Mouse (Mus musculus) hindbrain, embryonic 10.5 days (tissue): ENCODE results near the gene Gm47995. TPM values are rescaled to one million over a fixed set of nuclear protein-coding genes. Genes with fewer than 3 reads are reported as not detected.

Experiments used
- DNase-seq: peaks from one replicate; pipeline ENCODE4 v3.0.0-alpha.2; 2017; ENCODE audit warnings: low spot score
- H3K27ac ChIP-seq: fragments of 300-500 bp; sonication (generic); 2 replicates; pipeline ENCODE4 v1.5.1; 2016; ENCODE audit warnings: mild to moderate bottlenecking, moderate library complexity
- H3K27me3 ChIP-seq: fragments of 300-500 bp; sonication (generic); 2 replicates; pipeline ENCODE4 v1.6.1; 2016; ENCODE audit warnings: mild to moderate bottlenecking; ENCODE audit not compliant: poor library complexity, insufficient read depth, severe bottlenecking
- H3K36me3 ChIP-seq: fragments of 300-500 bp; sonication (generic); 2 replicates; pipeline ENCODE4 v1.6.1; 2016; ENCODE audit warnings: mild to moderate bottlenecking, moderate library complexity
- H3K4me1 ChIP-seq: fragments of 300-500 bp; sonication (generic); replicated peaks from 2 replicates; pipeline ENCODE4 v1.6.1; 2016; ENCODE audit warnings: mild to moderate bottlenecking
- H3K4me3 ChIP-seq: fragments of 300-500 bp; sonication (generic); 2 replicates; pipeline ENCODE4 v1.5.1; 2016; ENCODE audit warnings: mild to moderate bottlenecking, moderate library complexity
- H3K9me3 ChIP-seq: fragments of 300-500 bp; sonication (generic); 2 replicates; pipeline ENCODE4 v1.6.1; 2016; ENCODE audit warnings: mild to moderate bottlenecking, moderate library complexity
- WGBS: fragments of 180-500 bp; shearing (Covaris S2); methylation state at CpG from one replicate; pipeline ENCODE4 v1.1.7; 2016; 5-methylcytosine and 5-hydroxymethylcytosine counted together
- polyA plus RNA-seq: library from polyadenylated mRNA; unstranded; fragments of >200 nt; fragmentation: Nextera tagmentation; extraction: Ambion mirVana; gene quantifications from 2 replicates; pipeline ENCODE4 v1.2.1, GENCODE M21; 2016

The Gm47995 gene
- polyA plus RNA-seq, 1 experiment from 2014 or later, result 0.30 TPM

GRCm38 (mm10) chr1:151244761-151245160 is 46.5 kb downstream of the Gm47995 start:
- WGBS, result 93% methylated on average over 4 of the region's 4 CpGs
- Histone ChIP-seq H3K36me3 (0 out of 2 replicates have a peak, but pooled peaks cover 2% of the 10 kb centered on the region), H3K4me3 (no peak overlapping the region), H3K4me1 (no peaks in the 10 kb centered on the region), H3K27ac (no peak overlapping the region), H3K27me3 (no peaks in the 10 kb centered on the region), H3K9me3 (peaks cover 4% of the 10 kb centered on the region; the same call in 1 of the 2 replicates)
- no peak for DNase-seq

- 0 out of 2 replicates have a peak, but pooled peaks cover 2% of the 10 kb centered on the region for H3K36me3 ChIP-seq
- no peak overlapping the region for H3K4me3 ChIP-seq
- H3K9me3 ChIP-seq, result peaks cover 4% of the 10 kb centered on the region; the same call in 1 of the 2 replicates
- no peak overlapping the region for H3K27ac ChIP-seq
- DNase-seq, result no peak
- H3K4me1 ChIP-seq, result no peaks in the 10 kb centered on the region
- no peaks in the 10 kb centered on the region for H3K27me3 ChIP-seq
- WGBS, result 84% methylated on average over 10 of the region's 10 CpGs
Observed at GRCm38 (mm10) chr1:151245165-151245564, 46.9 kb downstream of the Gm47995 start.

GRCm38 (mm10) chr1:151245846-151246245 is 47.6 kb downstream of the Gm47995 start:
- Histone ChIP-seq H3K27ac (no peak overlapping the region), H3K9me3 (no peaks in the 10 kb centered on the region), H3K36me3 (no peaks in the 10 kb centered on the region), H3K4me1 (peaks cover 4% of the 10 kb centered on the region), H3K4me3 (no peak overlapping the region), H3K27me3 (no peaks in the 10 kb centered on the region)
- DNase-seq, result no peak
- WGBS, result 74% methylated on average over 2 of the region's 2 CpGs

Other genes starting within 250 kb of the Gm47995 start
- gene Hmcn1, start 205.0 kb upstream of the Gm47995 start, polyA plus RNA-seq, result 6.9 and 9.0 TPM in 2 replicates
- gene Gm47985, start 15.9 kb upstream of the Gm47995 start, polyA plus RNA-seq, result 0.20 TPM in 1 of 2 replicates, not detected in the other
- 0.10 and 0.25 TPM in 2 replicates for gene Gm8947, start 6.1 kb upstream of the Gm47995 start, polyA plus RNA-seq
- 0.90 TPM in 1 of 2 replicates, not detected in the other for gene 3110040M04Rik, start 5.7 kb downstream of the Gm47995 start, polyA plus RNA-seq
- gene Gm47996, start 11.7 kb downstream of the Gm47995 start, polyA plus RNA-seq, result 0.33 TPM in 1 of 2 replicates, not detected in the other
- 299 and 375 TPM in 2 replicates for gene Ivns1abp, start 146.0 kb downstream of the Gm47995 start, polyA plus RNA-seq
- 17.7 and 22.1 TPM in 2 replicates for gene Swt1, start 230.0 kb downstream of the Gm47995 start, polyA plus RNA-seq
- gene Trmt1l, start 230.1 kb downstream of the Gm47995 start, polyA plus RNA-seq, result 54.9 and 55.4 TPM in 2 replicates